Mouse (Mus musculus) R1 (cell line): Measurements from ENCODE around the gene Arrdc2.
"Not testable (repeated sequence)": the region's sequence is repeated elsewhere in the genome, so short reads cannot be mapped to it uniquely, and the experiment has no call there.

Source experiments
- DNase-seq: peaks from one replicate; pipeline ENCODE4 v3.0.0-alpha.2; 2018; ENCODE audit warnings: low read depth, low spot score

The Arrdc2 gene

GRCm38 (mm10) chr8:70841147-70842072, 1.9 kb upstream of the Arrdc2 start:
- DNase-seq = peak; percentile 93

- no peak for DNase-seq
Measured at GRCm38 (mm10) chr8:70840590-70840989, 1.1 kb upstream of the Arrdc2 start.

- no peak for DNase-seq
Measured at GRCm38 (mm10) chr8:70838654-70839407, 689 bp downstream of the Arrdc2 start.

GRCm38 (mm10) chr8:70836666-70837065, 2.9 kb downstream of the Arrdc2 start:
- DNase-seq = no peak

GRCm38 (mm10) chr8:70834071-70834470, 5.4 kb downstream of the Arrdc2 start:
- DNase-seq = no peak

- DNase-seq = no peak
Measured at GRCm38 (mm10) chr8:70833520-70833919, 6.0 kb downstream of the Arrdc2 start.

GRCm38 (mm10) chr8:70833018-70833482, 6.5 kb downstream of the Arrdc2 start:
- no peak for DNase-seq

- DNase-seq = no peak
Measured at GRCm38 (mm10) chr8:70832371-70832770, 7.1 kb downstream of the Arrdc2 start.

- DNase-seq = no peak
Measured at GRCm38 (mm10) chr8:70831517-70831916, 8.0 kb downstream of the Arrdc2 start.

GRCm38 (mm10) chr8:70827796-70828195, 11.7 kb downstream of the Arrdc2 start:
- no peak for DNase-seq

- DNase-seq = peak; percentile 80
Measured at GRCm38 (mm10) chr8:70827010-70827409, 12.5 kb downstream of the Arrdc2 start.

- DNase-seq = no peak
Measured at GRCm38 (mm10) chr8:70825816-70826215, 13.7 kb downstream of the Arrdc2 start.

GRCm38 (mm10) chr8:70823802-70824201, 15.7 kb downstream of the Arrdc2 start:
- DNase-seq = no peak

GRCm38 (mm10) chr8:70822594-70822993, 16.9 kb downstream of the Arrdc2 start:
- DNase-seq = not testable (repeated sequence)

- DNase-seq = peak; percentile 36
Measured at GRCm38 (mm10) chr8:70821992-70822391, 17.5 kb downstream of the Arrdc2 start.

- DNase-seq = peak; percentile 77
Measured at GRCm38 (mm10) chr8:70821399-70821962, 18.0 kb downstream of the Arrdc2 start.

- DNase-seq = peak; percentile 100
Measured at GRCm38 (mm10) chr8:70820101-70820935, 19.2 kb downstream of the Arrdc2 start.

- peak; percentile 84 for DNase-seq
Measured at GRCm38 (mm10) chr8:70816679-70817078, 22.8 kb downstream of the Arrdc2 start.

- DNase-seq = no peak
Measured at GRCm38 (mm10) chr8:70812885-70813284, 26.6 kb downstream of the Arrdc2 start.

- DNase-seq = no peak
Measured at GRCm38 (mm10) chr8:70812055-70812454, 27.5 kb downstream of the Arrdc2 start.
